Mouse (Mus musculus) embryonic fibroblast, embryonic 13.5 days (primary cell): ENCODE results near the gene Scaper. TPM values are rescaled to one million over a fixed set of nuclear protein-coding genes. Genes with fewer than 3 reads are reported as not detected.
A peak's percentile ranks its signal among the peaks of the same experiment; 100 is the strongest.

Source experiments
- H3K27ac ChIP-seq: 2 replicates; pipeline ENCODE4 v1.5.1; 2012; ENCODE audit warnings: low read length, control low read depth, inconsistent platforms; ENCODE audit not compliant: insufficient read depth
- H3K4me1 ChIP-seq: 2 replicates; pipeline ENCODE4 v1.6.1; 2011; ENCODE audit warnings: low read length; ENCODE audit not compliant: control insufficient read depth, insufficient read depth
- H3K4me3 ChIP-seq: 2 replicates; pipeline ENCODE4 v1.5.1; 2011; ENCODE audit warnings: mild to moderate bottlenecking, control low read depth, low read length; ENCODE audit not compliant: insufficient read depth
- CTCF ChIP-seq: IDR thresholded peaks from 2 replicates; pipeline ENCODE4 v1.5.1; 2011; ENCODE audit warnings: mild to moderate bottlenecking, control low read depth, low read length, moderate library complexity, borderline replicate concordance; ENCODE audit not compliant: insufficient read depth
- POLR2A ChIP-seq: IDR thresholded peaks from 2 replicates; pipeline ENCODE4 v1.6.1; 2011; ENCODE audit warnings: low read depth, mild to moderate bottlenecking, control low read depth, low read length, moderate library complexity
- polyA plus RNA-seq: library from polyadenylated mRNA; stranded (reverse); fragments of >200 nt; gene quantifications from 2 replicates; pipeline ENCODE4 v1.2.4, GENCODE M21; 2011; ENCODE audit warnings: low read depth; ENCODE audit not compliant: missing spikeins, insufficient read length

Gene Scaper
- polyA plus RNA-seq, result 12.4 and 14.1 TPM in 2 replicates

DNA sequence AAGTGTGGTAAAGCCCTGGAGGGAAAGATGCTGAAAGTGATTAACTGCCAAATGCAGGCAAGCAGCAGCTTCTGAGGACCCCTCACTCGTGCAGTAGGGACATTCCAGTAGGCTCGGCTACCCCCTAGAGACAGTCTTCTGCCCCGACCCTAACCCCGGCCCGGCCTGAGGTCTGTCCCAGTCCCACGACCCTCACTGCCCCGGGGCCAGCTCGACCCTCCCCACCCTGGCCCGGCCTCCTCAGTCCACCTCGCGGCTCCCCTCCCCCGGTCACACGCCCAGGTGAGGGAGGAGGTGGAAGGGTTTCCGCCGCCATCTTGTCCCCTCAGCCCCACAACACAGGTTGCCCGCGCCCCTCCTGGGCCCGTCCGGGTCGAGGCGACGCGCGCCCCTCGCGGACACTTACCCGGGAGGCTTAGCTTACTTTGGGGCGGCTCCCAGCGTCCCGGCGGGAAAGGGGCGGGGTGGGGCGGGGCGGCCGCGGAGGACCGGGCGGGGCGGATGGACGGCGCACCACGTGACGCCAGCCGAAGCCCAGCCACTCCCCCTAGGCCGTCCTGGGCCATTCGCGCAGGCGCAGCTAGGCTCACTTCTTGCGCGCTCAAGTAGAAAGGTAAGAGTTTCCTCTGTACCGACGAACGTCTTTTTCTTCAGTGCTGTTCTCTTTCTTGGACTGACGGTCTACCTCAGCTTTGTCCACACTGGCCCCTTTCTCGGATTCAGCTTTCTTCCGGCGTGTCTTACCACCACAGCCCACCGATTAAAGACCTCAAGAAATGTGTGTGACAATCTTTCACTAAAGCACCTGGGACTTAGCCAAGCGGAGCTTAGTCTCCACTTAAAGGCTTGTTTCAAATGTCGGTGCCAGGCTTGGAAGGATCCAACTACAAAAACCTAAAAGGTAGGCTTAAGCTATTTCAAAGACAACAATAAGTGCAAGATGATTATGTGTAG lies at the start of gene Scaper:
TSS of gene Scaper (minus strand) at position 456 of the 954 bp plus-strand sequence.
- TF ChIP-seq CTCF (peak; percentile 15; the same call in 1 of the 2 replicates), POLR2A (peak; percentile 90)
- no peak within 1 kb of the TSS for H3K27ac ChIP-seq
- peak within 1 kb of the TSS; percentile 81 for H3K4me3 ChIP-seq
- H3K4me1 ChIP-seq, result no peaks in the 10 kb centered on the region; the same call in 1 of the 2 replicates

DNA sequence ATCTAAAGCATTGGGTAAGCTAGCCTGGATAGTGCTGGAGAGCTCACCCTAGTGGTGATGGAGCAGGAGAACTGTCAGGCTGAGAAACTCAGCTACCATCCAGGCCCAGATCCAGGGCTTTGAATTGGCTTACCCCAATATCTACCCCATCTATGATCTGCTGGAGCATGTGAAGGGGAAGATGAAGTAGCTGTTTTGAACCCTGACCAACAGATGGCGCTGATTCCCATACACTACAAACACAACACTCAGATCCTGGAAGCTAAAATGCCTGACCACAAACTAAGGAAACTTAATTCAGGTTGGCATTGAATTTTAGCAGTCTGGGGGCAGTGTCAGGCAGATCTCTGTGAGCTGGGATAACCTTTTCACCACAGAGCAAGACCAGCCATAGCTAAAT lies 8.9 kb upstream of the Scaper start:
- H3K4me1 ChIP-seq, result no peaks in the 10 kb centered on the region
- no peak overlapping the region for H3K4me3 ChIP-seq
- no peak for TF ChIP-seq CTCF
- no peak overlapping the region for H3K27ac ChIP-seq

DNA sequence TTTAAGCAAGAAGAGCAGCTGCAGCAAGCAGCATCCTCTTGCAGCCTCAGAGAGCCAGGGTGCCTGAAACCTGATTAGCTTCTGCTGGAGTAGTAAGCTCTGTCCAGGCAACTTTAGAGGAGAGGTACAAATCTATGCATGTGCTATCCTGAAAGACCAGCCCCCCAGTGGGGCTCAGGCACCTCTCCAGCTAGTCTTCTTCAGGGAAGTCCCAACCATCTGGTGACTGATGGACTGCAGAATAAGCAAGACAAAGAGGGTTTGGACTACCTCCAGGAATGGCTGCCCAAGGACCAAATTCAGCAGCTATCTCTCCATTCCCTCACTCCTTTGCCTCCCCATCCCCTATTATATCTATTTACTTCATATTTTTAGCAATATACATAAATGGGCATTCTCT lies 3.4 kb upstream of the Scaper start:
- Histone ChIP-seq H3K4me1 (no peaks in the 10 kb centered on the region; the same call in 1 of the 2 replicates), H3K4me3 (no peak overlapping the region), H3K27ac (no peak overlapping the region)
- TF ChIP-seq CTCF (no peak), POLR2A (no peak)

DNA sequence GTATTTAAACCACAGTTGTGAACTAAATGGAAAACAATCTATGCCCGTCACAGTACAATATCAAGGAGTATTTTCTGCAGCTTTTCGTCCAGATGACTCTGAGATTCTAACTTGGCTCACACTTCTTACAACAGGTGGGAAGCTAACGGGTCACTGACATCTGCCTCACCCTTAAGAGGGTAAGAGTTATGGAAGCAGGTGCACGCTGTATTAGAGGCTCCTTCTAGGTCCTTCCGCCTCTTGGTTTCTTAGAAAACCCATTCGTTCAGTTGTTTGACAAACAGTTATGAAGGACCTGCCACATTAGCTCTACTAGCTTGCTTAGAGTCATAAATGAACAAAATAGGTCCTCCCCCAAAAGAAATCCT lies 683 bp upstream of the Scaper start:
- no peaks in the 10 kb centered on the region; the same call in 1 of the 2 replicates for H3K4me1 ChIP-seq
- H3K27ac ChIP-seq, result no peak overlapping the region
- H3K4me3 ChIP-seq, result peak overlapping the region; percentile 81
- TF ChIP-seq POLR2A (no peak), CTCF (no peak)

DNA sequence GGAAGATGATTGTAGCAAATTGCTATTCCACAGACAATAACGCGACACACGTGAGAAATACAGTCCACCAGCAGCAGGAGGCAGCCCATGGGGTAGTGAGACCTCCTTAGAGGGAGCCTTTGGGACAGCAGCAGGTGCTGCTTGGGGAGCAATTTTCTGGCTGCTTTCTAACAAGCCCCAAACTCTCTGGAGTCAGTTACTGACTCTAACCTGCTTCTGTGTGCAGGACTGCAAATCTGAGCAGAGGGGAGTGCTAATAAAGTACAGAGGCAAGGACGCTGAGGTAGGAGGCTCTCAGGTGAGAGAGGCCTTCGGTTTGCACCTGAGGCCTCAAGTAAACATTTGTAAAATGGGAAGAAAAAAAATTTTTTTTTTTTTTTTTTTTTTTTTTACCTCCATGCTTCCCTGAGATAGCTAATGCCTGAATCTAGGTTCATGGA lies 675 bp downstream of the Scaper start:
- no peak for TF ChIP-seq POLR2A
- no peak overlapping the region for H3K27ac ChIP-seq
- H3K4me1 ChIP-seq, result no peaks in the 10 kb centered on the region; the same call in 1 of the 2 replicates
- peak overlapping the region; percentile 72 for H3K4me3 ChIP-seq

DNA sequence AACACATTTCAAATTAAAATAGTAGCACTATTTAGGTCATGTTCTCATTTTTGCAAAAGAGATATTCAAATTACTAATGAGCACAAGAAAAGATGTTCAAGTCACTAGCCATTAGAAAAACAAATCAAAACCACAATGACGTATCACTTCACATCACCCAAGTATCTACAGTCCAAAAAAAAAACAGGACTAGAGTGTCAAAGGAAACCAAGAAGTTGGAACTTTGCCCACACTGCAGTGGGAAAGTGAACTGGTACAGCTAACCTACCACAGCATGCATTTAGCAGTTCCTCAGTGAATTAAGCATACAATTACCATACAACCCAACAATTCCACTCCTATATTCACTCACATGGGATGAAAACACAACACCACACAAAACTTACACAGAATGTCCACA lies 5.4 kb downstream of the Scaper start:
- TF ChIP-seq CTCF (no peak), POLR2A (no peak)
- Histone ChIP-seq H3K27ac (no peak overlapping the region), H3K4me3 (no peak overlapping the region), H3K4me1 (0 out of 2 replicates have a peak, but pooled peaks cover 2% of the 10 kb centered on the region)

DNA sequence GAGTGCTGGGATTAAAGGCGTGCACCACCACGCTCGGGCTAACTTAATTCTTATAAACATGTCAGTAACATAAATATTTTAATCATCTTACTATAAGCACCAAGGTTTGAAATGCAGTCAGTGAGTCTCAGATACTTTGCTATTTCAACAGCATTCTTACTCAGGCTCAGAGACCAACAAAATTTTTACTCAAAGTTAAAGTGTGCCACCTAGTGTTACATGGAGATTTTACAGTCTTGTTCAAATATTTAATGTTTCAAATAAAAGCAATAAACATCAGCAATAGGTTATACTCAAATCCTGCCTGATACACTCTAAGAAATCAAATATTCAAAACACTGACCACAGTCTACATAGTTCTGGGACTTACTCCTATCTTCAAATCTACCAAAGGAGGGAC lies 19.3 kb downstream of the Scaper start:
- no peaks in the 10 kb centered on the region for H3K4me1 ChIP-seq
- no peak overlapping the region for H3K4me3 ChIP-seq
- TF ChIP-seq POLR2A (no peak), CTCF (no peak)
- no peak overlapping the region for H3K27ac ChIP-seq

DNA sequence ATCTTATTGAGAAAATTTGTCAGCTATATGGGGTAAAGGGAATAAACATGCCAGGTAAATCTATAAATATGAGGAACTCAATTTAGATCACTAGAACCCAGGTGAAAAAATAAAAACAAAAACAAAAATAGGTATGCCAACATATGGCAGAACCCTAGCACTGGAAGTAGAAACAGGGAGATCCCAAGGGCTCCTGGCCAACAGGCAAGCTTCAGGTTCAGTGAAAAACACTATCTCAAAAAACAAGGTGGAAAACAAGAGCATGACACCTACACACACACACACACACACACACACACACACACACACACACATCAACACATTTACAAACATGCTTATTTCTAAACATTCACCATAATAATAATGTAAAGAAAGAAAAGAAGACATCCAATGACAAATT lies 21.2 kb downstream of the Scaper start:
- Histone ChIP-seq H3K4me1 (no peaks in the 10 kb centered on the region), H3K4me3 (no peak overlapping the region), H3K27ac (no peak overlapping the region)
- TF ChIP-seq POLR2A (no peak), CTCF (no peak)

DNA sequence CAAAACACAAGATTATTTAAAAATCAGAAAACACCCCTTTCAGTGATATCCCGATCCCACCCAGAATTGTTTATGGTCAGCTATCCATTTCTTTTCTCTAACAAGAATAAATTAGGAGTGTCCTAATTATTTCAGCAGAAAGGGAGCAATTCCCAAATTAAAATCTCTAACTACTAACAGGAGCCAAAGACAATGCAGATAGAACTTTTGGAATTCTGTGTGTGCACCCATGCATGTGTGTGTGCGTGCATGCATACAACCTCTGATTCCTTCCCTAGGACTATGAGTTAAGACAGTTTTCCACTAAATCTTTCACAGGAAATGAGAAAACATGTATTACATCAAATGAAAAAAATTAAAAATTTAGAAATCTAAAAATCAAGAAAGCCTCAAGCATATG lies 26.4 kb downstream of the Scaper start:
- no peak for TF ChIP-seq POLR2A
- no peak for TF ChIP-seq CTCF
- Histone ChIP-seq H3K4me3 (no peak overlapping the region), H3K27ac (no peak overlapping the region), H3K4me1 (no peaks in the 10 kb centered on the region)

DNA sequence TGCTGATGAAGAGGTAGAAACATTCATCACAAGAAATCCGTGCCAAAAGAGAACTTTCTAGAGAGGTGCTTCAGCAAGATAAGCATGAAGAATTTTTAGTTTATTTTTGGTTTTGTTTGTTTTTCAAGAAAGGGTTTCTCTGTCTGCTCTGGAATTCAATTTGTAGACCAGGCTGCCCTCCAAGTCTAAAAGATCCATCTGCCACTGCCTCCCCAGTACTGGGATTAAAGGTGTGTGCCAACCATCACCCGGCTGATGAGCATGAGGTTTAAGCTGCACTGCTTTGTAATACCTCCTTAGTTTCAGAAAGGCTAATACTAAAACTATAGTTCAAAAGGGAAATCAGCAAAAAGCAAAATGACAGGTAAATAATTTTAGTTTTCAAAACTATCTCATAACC lies 35.0 kb downstream of the Scaper start:
- TF ChIP-seq POLR2A (no peak), CTCF (no peak)
- Histone ChIP-seq H3K4me3 (no peak overlapping the region), H3K27ac (no peak overlapping the region), H3K4me1 (no peaks in the 10 kb centered on the region; the same call in 1 of the 2 replicates)
